Mouse (Mus musculus) testis, adult 2 months (tissue): ENCODE results near the gene Frmd6.

Source experiments
- CTCF ChIP-seq: fragments of 200-500 bp; IDR thresholded peaks from 2 replicates; pipeline ENCODE4 v1.5.1; 2012; ENCODE audit warnings: low read depth, mild to moderate bottlenecking, inconsistent platforms, low read length, moderate library complexity; ENCODE audit not compliant: control insufficient read depth, insufficient read depth, insufficient replicate concordance
- POLR2A ChIP-seq: fragments of 200-500 bp; IDR thresholded peaks from 2 replicates; pipeline ENCODE4 v1.6.1; 2012; ENCODE audit warnings: low read depth, mild to moderate bottlenecking, inconsistent platforms, low read length, moderate library complexity; ENCODE audit not compliant: control insufficient read depth

GRCm38 (mm10) chr12:70881854-70882253, 56.5 kb downstream of the Frmd6 start:
- TF ChIP-seq POLR2A (no peak), CTCF (no peak)
